Mouse (Mus musculus): ENCODE data around the gene Ripk3. TPM values are rescaled to one million over a fixed set of nuclear protein-coding genes. Genes with fewer than 3 reads are reported as not detected.

Gene Ripk3
- polyA plus RNA-seq (2015; fragmentation: Nextera tagmentation; extraction: Ambion mirVana) = 4.3 and 4.7 TPM in 2 replicates

GRCm38 (mm10) chr14:55788256-55789050 is at the start of gene Ripk3:
Gene Ripk3, minus strand, starts transcription at chr14:55788865.
- H3K4me3 ChIP-seq = peak within 1 kb of the TSS; percentile 31
- 5% methylated on average over 40 of the region's 40 CpGs for WGBS

DNA sequence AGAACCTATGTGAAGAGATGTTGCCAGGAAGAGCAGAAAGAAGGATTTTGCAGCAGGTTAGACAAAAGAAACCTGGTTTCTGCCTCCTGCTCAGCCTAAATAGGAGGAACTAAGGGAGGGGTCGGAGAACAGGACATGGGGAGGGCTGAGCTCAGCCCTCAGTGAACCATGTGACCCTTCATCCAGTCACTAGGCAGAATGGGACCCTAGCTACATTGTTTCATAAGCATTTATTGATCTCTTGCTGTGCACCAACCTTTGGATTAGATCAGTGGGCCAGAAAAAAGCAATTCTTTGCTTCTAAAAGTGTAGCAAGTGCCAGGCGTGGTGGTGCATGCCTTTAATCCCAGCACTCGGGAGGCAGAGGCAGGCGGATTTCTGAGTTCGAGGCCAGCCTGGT is 49.6 kb upstream of the Ripk3 start:
- WGBS = 84% methylated on average over 5 of the region's 5 CpGs
- Histone ChIP-seq H3K9ac (no peak overlapping the region), H3K9me3 (no peaks in the 10 kb centered on the region), H3K4me3 (no peak overlapping the region), H3K27ac (replicated peaks) (no peak overlapping the region), H3K27me3 (no peaks in the 10 kb centered on the region), H3K36me3 (no peaks in the 10 kb centered on the region), H3K4me1 (replicated peaks) (no peaks in the 10 kb centered on the region), H3K4me2 (no peak overlapping the region)
- no peak for ATAC-seq (ENCODE audit: low read depth)

More at GRCm38 (mm10) chr14:55788256-55789050, at the start of gene Ripk3:
- H3K27ac ChIP-seq (replicated peaks) = no peak within 1 kb of the TSS
- no peak for ATAC-seq (ENCODE audit: low read depth)
- H3K4me2 ChIP-seq = peak within 1 kb of the TSS; percentile 53
- H3K27me3 ChIP-seq = peaks cover 74% of the 10 kb centered on the region
- peak within 1 kb of the TSS; percentile 41; the same call in 1 of the 2 replicates for H3K9ac ChIP-seq
- H3K4me1 ChIP-seq (replicated peaks) = peaks cover 15% of the 10 kb centered on the region
- H3K9me3 ChIP-seq = no peaks in the 10 kb centered on the region
- no peaks in the 10 kb centered on the region for H3K36me3 ChIP-seq

GRCm38 (mm10) chr14:55834808-55835533 is 46.3 kb upstream of the Ripk3 start:
- H3K4me2 ChIP-seq = no peak overlapping the region
- H3K4me1 ChIP-seq (replicated peaks) = no peaks in the 10 kb centered on the region
- H3K27ac ChIP-seq (replicated peaks) = no peak overlapping the region
- no peaks in the 10 kb centered on the region for H3K9me3 ChIP-seq
- H3K4me3 ChIP-seq = no peak overlapping the region
- no peaks in the 10 kb centered on the region for H3K36me3 ChIP-seq
- no peaks in the 10 kb centered on the region for H3K27me3 ChIP-seq
- 71% methylated on average over 5 of the region's 5 CpGs for WGBS
- no peak for ATAC-seq (ENCODE audit: low read depth)
- H3K9ac ChIP-seq = no peak overlapping the region

GRCm38 (mm10) chr14:55833126-55833525 is 44.5 kb upstream of the Ripk3 start:
- 0 out of 2 replicates have a peak, but pooled peaks cover 4% of the 10 kb centered on the region for H3K4me1 ChIP-seq (replicated peaks)
- no peak overlapping the region for H3K9ac ChIP-seq
- H3K4me3 ChIP-seq = no peak overlapping the region
- H3K9me3 ChIP-seq = no peaks in the 10 kb centered on the region
- no peak for ATAC-seq (ENCODE audit: low read depth)
- 85% methylated on average over 4 of the region's 4 CpGs for WGBS
- H3K4me2 ChIP-seq = no peak overlapping the region
- H3K27me3 ChIP-seq = no peaks in the 10 kb centered on the region
- no peak overlapping the region for H3K27ac ChIP-seq (replicated peaks)
- no peaks in the 10 kb centered on the region for H3K36me3 ChIP-seq

- 85% methylated on average over 4 of the region's 4 CpGs for WGBS
- no peak overlapping the region for H3K4me3 ChIP-seq
Observed at GRCm38 (mm10) chr14:55830331-55830730, 41.7 kb upstream of the Ripk3 start.

GRCm38 (mm10) chr14:55829854-55830253 is 41.2 kb upstream of the Ripk3 start:
- Histone ChIP-seq H3K36me3 (no peaks in the 10 kb centered on the region), H3K4me3 (no peak overlapping the region), H3K27ac (replicated peaks) (no peak overlapping the region), H3K4me2 (no peak overlapping the region), H3K27me3 (peaks cover 28% of the 10 kb centered on the region), H3K4me1 (replicated peaks) (peaks cover 34% of the 10 kb centered on the region), H3K9ac (no peak overlapping the region), H3K9me3 (no peaks in the 10 kb centered on the region)
- ATAC-seq (ENCODE audit: low read depth) = no peak
- WGBS = 93% methylated on average over 16 of the region's 16 CpGs

More at GRCm38 (mm10) chr14:55830331-55830730, 41.7 kb upstream of the Ripk3 start:
- peaks cover 24% of the 10 kb centered on the region for H3K27me3 ChIP-seq
- no peaks in the 10 kb centered on the region for H3K36me3 ChIP-seq
- no peaks in the 10 kb centered on the region for H3K9me3 ChIP-seq
- H3K9ac ChIP-seq = no peak overlapping the region
- ATAC-seq (ENCODE audit: low read depth) = no peak
- H3K27ac ChIP-seq (replicated peaks) = no peak overlapping the region
- peaks cover 29% of the 10 kb centered on the region for H3K4me1 ChIP-seq (replicated peaks)
- H3K4me2 ChIP-seq = no peak overlapping the region

GRCm38 (mm10) chr14:55828716-55829263 is 40.1 kb upstream of the Ripk3 start:
- no peak overlapping the region for H3K27ac ChIP-seq (replicated peaks)
- H3K4me1 ChIP-seq (replicated peaks) = peaks cover 44% of the 10 kb centered on the region
- ATAC-seq (ENCODE audit: low read depth) = no peak
- H3K27me3 ChIP-seq = peaks cover 36% of the 10 kb centered on the region
- H3K9ac ChIP-seq = no peak overlapping the region
- no peaks in the 10 kb centered on the region for H3K36me3 ChIP-seq
- no peak overlapping the region for H3K4me3 ChIP-seq
- no peak overlapping the region for H3K4me2 ChIP-seq
- 57% methylated on average over 3 of the region's 3 CpGs for WGBS
- H3K9me3 ChIP-seq = no peaks in the 10 kb centered on the region

GRCm38 (mm10) chr14:55826551-55827340 is 38.1 kb upstream of the Ripk3 start:
- H3K9me3 ChIP-seq = no peaks in the 10 kb centered on the region
- WGBS = 9% methylated on average over 41 of the region's 41 CpGs
- peak overlapping the region; percentile 87 for H3K4me2 ChIP-seq
- no peaks in the 10 kb centered on the region for H3K36me3 ChIP-seq
- peaks cover 36% of the 10 kb centered on the region for H3K27me3 ChIP-seq
- no peak for ATAC-seq (ENCODE audit: low read depth)
- no peak overlapping the region for H3K27ac ChIP-seq (replicated peaks)
- H3K9ac ChIP-seq = peak overlapping the region; percentile 82
- H3K4me3 ChIP-seq = peak overlapping the region; percentile 60
- H3K4me1 ChIP-seq (replicated peaks) = peaks cover 57% of the 10 kb centered on the region

- Histone ChIP-seq H3K9ac (peak overlapping the region; percentile 82), H3K9me3 (no peaks in the 10 kb centered on the region), H3K4me1 (replicated peaks) (peaks cover 57% of the 10 kb centered on the region), H3K4me3 (peak overlapping the region; percentile 60), H3K4me2 (peak overlapping the region; percentile 87), H3K27ac (replicated peaks) (peak overlapping the region; percentile 78; the same call in 1 of the 2 replicates), H3K36me3 (no peaks in the 10 kb centered on the region), H3K27me3 (peaks cover 36% of the 10 kb centered on the region)
- 4% methylated on average over 15 of the region's 15 CpGs for WGBS
- ATAC-seq (ENCODE audit: low read depth) = no peak
Observed at GRCm38 (mm10) chr14:55826142-55826541, 37.5 kb upstream of the Ripk3 start.

- Histone ChIP-seq H3K4me2 (peak overlapping the region; percentile 87), H3K27me3 (peaks cover 36% of the 10 kb centered on the region), H3K9me3 (no peaks in the 10 kb centered on the region), H3K4me3 (peak overlapping the region; percentile 60), H3K36me3 (no peaks in the 10 kb centered on the region), H3K4me1 (replicated peaks) (peaks cover 57% of the 10 kb centered on the region), H3K27ac (replicated peaks) (peak overlapping the region; percentile 78), H3K9ac (peak overlapping the region; percentile 82)
- WGBS = under 1% methylated on average over 19 of the region's 37 CpGs
- 0 out of 2 replicates have a peak, but pooled peaks have one; percentile 3 for ATAC-seq (ENCODE audit: low read depth)
Observed at GRCm38 (mm10) chr14:55825216-55826051, 36.8 kb upstream of the Ripk3 start.

All from neural tube, embryonic 13.5 days (tissue).